Mouse (Mus musculus): ENCODE results near the gene Trpv6.

The Trpv6 gene

GRCm38 (mm10) chr6:41621241-41621990, 14.8 kb downstream of the Trpv6 start:
- DNase-seq (ENCODE audit: low spot score) = no peak

- no peak for DNase-seq (ENCODE audit: low spot score)
These were observed 15.9 kb downstream of the Trpv6 start for GRCm38 (mm10) chr6:41620173-41620798.

GRCm38 (mm10) chr6:41607637-41608036, 28.6 kb downstream of the Trpv6 start:
- no peak for DNase-seq (ENCODE audit: low spot score)

- DNase-seq (ENCODE audit: low spot score) = no peak
These were observed 30.0 kb downstream of the Trpv6 start for GRCm38 (mm10) chr6:41606214-41606613.

- DNase-seq (ENCODE audit: low spot score) = no peak
These were observed 30.5 kb downstream of the Trpv6 start for GRCm38 (mm10) chr6:41605794-41606104.

- peak; percentile 31 for DNase-seq (ENCODE audit: low spot score)
These were observed 31.0 kb downstream of the Trpv6 start, which contains the start of gene Ephb6 for GRCm38 (mm10) chr6:41605061-41605793. Gene Ephb6, plus strand, starts transcription at chr6:41605482.

GRCm38 (mm10) chr6:41604401-41605050, 31.7 kb downstream of the Trpv6 start:
- peak; percentile 19 for DNase-seq (ENCODE audit: low spot score)

- no peak for DNase-seq (ENCODE audit: low spot score)
These were observed 54.0 kb downstream of the Trpv6 start for GRCm38 (mm10) chr6:41582189-41582588.

GRCm38 (mm10) chr6:41581295-41581694, 54.9 kb downstream of the Trpv6 start:
- DNase-seq (ENCODE audit: low spot score) = no peak

GRCm38 (mm10) chr6:41577297-41577696, 58.9 kb downstream of the Trpv6 start:
- DNase-seq (ENCODE audit: low spot score) = no peak

GRCm38 (mm10) chr6:41576526-41577097, 59.6 kb downstream of the Trpv6 start:
- DNase-seq (ENCODE audit: low spot score) = no peak
